Mouse (Mus musculus) liver, embryonic 11.5 days (tissue): ENCODE results near the gene Tph1. TPM values are rescaled to one million over a fixed set of nuclear protein-coding genes. Genes with fewer than 3 reads are reported as not detected.
"Not testable (repeated sequence)": the region's sequence is repeated elsewhere in the genome, so short reads cannot be mapped to it uniquely, and the experiment has no call there.

Source experiments
- ATAC-seq: fragments of 200-750 bp; cut with Nextera tagmentation; replicated peaks from 2 replicates; pipeline ENCODE4 v1.8.0; 2017; ENCODE audit warnings: moderate number of reproducible peaks, mild to moderate bottlenecking, moderate TSS enrichment, moderate library complexity; ENCODE audit not compliant: low FRiP score
- DNase-seq: peaks from one replicate; pipeline ENCODE4 v3.0.0-alpha.2; 2017; ENCODE audit warnings: low spot score
- H3K27ac ChIP-seq: fragments of 300-500 bp; sonication (generic); 2 replicates; pipeline ENCODE4 v1.5.1; 2014; ENCODE audit warnings: mild to moderate bottlenecking, low read depth, low read length, control low read depth
- H3K27me3 ChIP-seq: fragments of 300-500 bp; sonication (generic); replicated peaks from 2 replicates; pipeline ENCODE4 v1.6.1; 2014; ENCODE audit warnings: low read length, mixed read lengths; ENCODE audit not compliant: control insufficient read depth, insufficient read depth
- H3K36me3 ChIP-seq: fragments of 300-500 bp; sonication (generic); 2 replicates; pipeline ENCODE4 v1.6.1; 2014; ENCODE audit warnings: mild to moderate bottlenecking, low read length, moderate library complexity, mixed read lengths; ENCODE audit not compliant: control insufficient read depth, insufficient read depth
- H3K4me1 ChIP-seq: fragments of 300-500 bp; sonication (generic); replicated peaks from 2 replicates; pipeline ENCODE4 v1.6.1; 2014; ENCODE audit warnings: low read length, mixed read lengths; ENCODE audit not compliant: control insufficient read depth, insufficient read depth
- H3K4me2 ChIP-seq: fragments of 300-500 bp; sonication (generic); 2 replicates; pipeline ENCODE4 v1.6.1; 2014; ENCODE audit warnings: mild to moderate bottlenecking, control low read depth, moderate library complexity
- H3K4me3 ChIP-seq: fragments of 300-500 bp; sonication (generic); 2 replicates; pipeline ENCODE4 v1.5.1; 2014; ENCODE audit warnings: low read depth, low read length, control low read depth
- H3K9ac ChIP-seq: fragments of 300-500 bp; sonication (generic); 2 replicates; pipeline ENCODE4 v1.6.1; 2014; ENCODE audit warnings: low read depth, low read length, control low read depth
- H3K9me3 ChIP-seq: fragments of 300-500 bp; sonication (generic); 2 replicates; pipeline ENCODE4 v1.6.1; 2016; ENCODE audit warnings: low read length, inconsistent platforms, mixed read lengths; ENCODE audit not compliant: control insufficient read depth
- WGBS: fragments of 180-500 bp; shearing (Covaris S2); extraction: QIAGEN DNeasy Blood & Tissue Kit; methylation state at CpG from one replicate; pipeline ENCODE4 v1.1.7; 2014; 5-methylcytosine and 5-hydroxymethylcytosine counted together
- polyA plus RNA-seq: library from polyadenylated mRNA; unstranded; fragments of >200 nt; fragmentation: Nextera tagmentation; extraction: Ambion mirVana; gene quantifications from 2 replicates; pipeline ENCODE4 v1.2.1, GENCODE M21; 2014

The Tph1 gene
- polyA plus RNA-seq, 1 experiment from 2014 or later = 0.11 TPM

GRCm38 (mm10) chr7:46667256-46667655 is 5.1 kb downstream of the Tph1 start:
- Histone ChIP-seq H3K9me3 (no peaks in the 10 kb centered on the region), H3K36me3 (no peaks in the 10 kb centered on the region), H3K27me3 (peaks cover 26% of the 10 kb centered on the region), H3K4me1 (no peaks in the 10 kb centered on the region; the same call in 1 of the 2 replicates), H3K9ac (no peak overlapping the region), H3K27ac (no peak overlapping the region), H3K4me2 (peak overlapping the region; percentile 28), H3K4me3 (no peak overlapping the region)
- 3% methylated on average over 21 of the region's 21 CpGs for WGBS
- ATAC-seq (peak; percentile 51; the same call in 1 of the 2 replicates), DNase-seq (peak; percentile 43)

- ATAC-seq = no peak
- peak; percentile 41 for DNase-seq
- H3K9ac ChIP-seq = no peak overlapping the region
These were observed 7.1 kb downstream of the Tph1 start for GRCm38 (mm10) chr7:46665236-46665635.

DNA sequence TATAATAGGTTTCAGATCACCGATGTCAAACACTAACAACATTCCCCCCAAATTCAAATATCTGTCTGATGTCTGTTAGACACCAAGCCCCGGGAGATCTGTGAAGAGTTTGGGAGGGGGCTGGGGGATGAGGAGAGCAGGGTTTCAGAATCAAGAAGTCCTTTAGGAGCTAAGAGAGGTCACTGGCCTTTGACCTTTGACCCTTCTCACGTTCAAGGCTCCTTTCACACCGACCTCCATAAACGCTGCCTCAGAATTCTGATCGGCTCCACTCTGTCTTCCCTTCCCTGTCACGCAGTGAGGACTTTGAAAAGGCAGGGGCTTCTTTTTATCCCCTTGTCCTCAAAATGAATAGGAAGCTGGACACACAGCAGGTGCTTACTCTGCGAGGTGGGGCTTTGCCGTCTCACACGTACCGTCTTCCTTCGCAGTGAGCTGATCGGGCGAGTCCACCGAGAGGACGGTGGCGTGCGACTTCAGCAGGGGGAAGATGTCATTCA is 10.7 kb downstream of the Tph1 start:
- H3K4me1 ChIP-seq = no peaks in the 10 kb centered on the region
- no peak for DNase-seq
- no peak overlapping the region for H3K9ac ChIP-seq
- H3K27me3 ChIP-seq = peaks cover 11% of the 10 kb centered on the region
- WGBS = 68% methylated on average over 18 of the region's 18 CpGs
- H3K4me2 ChIP-seq = no peak overlapping the region
- H3K36me3 ChIP-seq = no peaks in the 10 kb centered on the region
- ATAC-seq = no peak
- no peak overlapping the region for H3K27ac ChIP-seq
- H3K9me3 ChIP-seq = no peaks in the 10 kb centered on the region
- no peak overlapping the region for H3K4me3 ChIP-seq

More at GRCm38 (mm10) chr7:46665236-46665635, 7.1 kb downstream of the Tph1 start:
- Histone ChIP-seq H3K4me2 (no peak overlapping the region), H3K9me3 (no peaks in the 10 kb centered on the region), H3K4me1 (no peaks in the 10 kb centered on the region; the same call in 1 of the 2 replicates), H3K27ac (no peak overlapping the region), H3K4me3 (no peak overlapping the region), H3K27me3 (peaks cover 26% of the 10 kb centered on the region), H3K36me3 (no peaks in the 10 kb centered on the region)
- 34% methylated on average over 9 of the region's 9 CpGs for WGBS

GRCm38 (mm10) chr7:46652279-46652678 is 20.1 kb downstream of the Tph1 start:
- H3K27ac ChIP-seq = no peak overlapping the region
- ATAC-seq (no peak), DNase-seq (no peak)
- no peak overlapping the region for H3K4me2 ChIP-seq
- H3K4me3 ChIP-seq = no peak overlapping the region
- H3K36me3 ChIP-seq = no peaks in the 10 kb centered on the region
- H3K9me3 ChIP-seq = no peaks in the 10 kb centered on the region
- WGBS = 43% methylated on average over 2 of the region's 2 CpGs
- no peaks in the 10 kb centered on the region; the same call in 1 of the 2 replicates for H3K27me3 ChIP-seq
- H3K9ac ChIP-seq = no peak overlapping the region
- no peaks in the 10 kb centered on the region for H3K4me1 ChIP-seq

GRCm38 (mm10) chr7:46650231-46650630 is 22.1 kb downstream of the Tph1 start:
- ATAC-seq, H3K9ac ChIP-seq, H3K36me3 ChIP-seq, H3K4me1 ChIP-seq, H3K4me2 ChIP-seq, DNase-seq, H3K27me3 ChIP-seq, H3K27ac ChIP-seq, H3K9me3 ChIP-seq, H3K4me3 ChIP-seq: not testable (repeated sequence)
- 46% methylated on average over 5 of the region's 5 CpGs for WGBS

DNA sequence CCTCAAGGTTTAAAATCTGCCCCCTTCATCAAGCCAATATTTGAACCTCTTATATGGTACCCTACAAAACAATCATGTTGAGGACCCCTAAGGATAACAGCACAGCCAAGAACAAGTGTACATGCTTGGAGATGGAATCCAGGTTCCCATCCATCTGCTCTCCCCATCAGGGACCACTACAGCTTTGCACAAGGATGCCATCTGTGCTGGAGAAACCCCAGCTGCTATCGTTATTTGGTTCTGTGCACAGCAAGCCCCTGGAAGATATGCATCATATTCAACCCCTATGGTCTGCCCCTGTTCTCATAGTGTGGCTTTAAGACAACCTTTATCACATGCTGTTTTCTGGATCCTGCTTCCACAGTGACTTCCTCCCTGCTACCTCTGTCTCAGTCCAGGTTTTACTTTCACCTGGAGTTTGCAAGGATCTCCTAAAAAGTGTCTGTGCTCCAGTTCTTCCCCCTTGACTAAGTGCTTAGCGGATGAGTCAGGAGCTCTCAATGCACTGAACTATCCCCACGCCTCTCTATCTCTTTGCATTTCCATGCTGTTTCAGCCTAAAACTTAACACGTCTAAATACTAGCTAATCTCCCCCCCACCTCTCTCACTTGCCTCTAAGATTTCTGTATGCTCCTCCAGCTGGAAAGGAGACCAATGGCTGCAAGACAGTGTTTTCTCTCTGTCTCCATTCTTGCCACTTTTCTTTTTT is 23.8 kb downstream of the Tph1 start:
- DNase-seq (no peak), ATAC-seq (no peak)
- no peak overlapping the region for H3K4me2 ChIP-seq
- 0 out of 2 replicates have a peak, but pooled peaks cover under 1% of the 10 kb centered on the region for H3K27me3 ChIP-seq
- H3K4me1 ChIP-seq = no peaks in the 10 kb centered on the region
- 63% methylated on average over 4 of the region's 4 CpGs for WGBS
- H3K9me3 ChIP-seq = no peaks in the 10 kb centered on the region
- no peak overlapping the region for H3K9ac ChIP-seq
- H3K27ac ChIP-seq = no peak overlapping the region
- H3K4me3 ChIP-seq = no peak overlapping the region
- H3K36me3 ChIP-seq = no peaks in the 10 kb centered on the region

GRCm38 (mm10) chr7:46643172-46643571 is 29.2 kb downstream of the Tph1 start:
- Histone ChIP-seq H3K9ac (no peak overlapping the region), H3K4me2 (no peak overlapping the region), H3K36me3 (no peaks in the 10 kb centered on the region), H3K9me3 (no peaks in the 10 kb centered on the region), H3K4me3 (no peak overlapping the region), H3K27me3 (peaks cover 2% of the 10 kb centered on the region; the same call in 1 of the 2 replicates), H3K27ac (no peak overlapping the region), H3K4me1 (0 out of 2 replicates have a peak, but pooled peaks cover 4% of the 10 kb centered on the region)
- WGBS = 58% methylated on average over 1 of the region's 1 CpGs
- ATAC-seq (no peak), DNase-seq (no peak)

DNA sequence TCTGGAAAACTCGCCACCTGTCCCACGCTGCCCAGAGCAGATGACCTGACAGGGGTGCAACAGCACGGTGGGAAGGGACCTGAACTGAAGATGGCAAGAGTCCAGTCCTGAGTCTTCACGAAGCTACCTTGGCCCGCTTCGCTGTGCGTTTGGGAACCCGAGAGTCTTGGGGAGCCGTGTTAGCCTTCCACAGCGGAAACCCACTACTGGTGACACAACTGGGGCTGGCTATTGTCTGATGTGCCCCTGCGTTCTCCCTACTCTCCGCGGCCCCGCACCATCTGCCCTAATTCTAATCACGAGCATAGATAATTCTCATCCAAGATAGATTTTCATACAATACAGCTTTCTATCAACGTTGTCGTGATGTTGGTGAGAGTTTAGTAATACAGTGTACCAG is 32.3 kb downstream of the Tph1 start:
- no peak; the same call in 1 of the 2 replicates for ATAC-seq
- no peaks in the 10 kb centered on the region for H3K36me3 ChIP-seq
- no peak for DNase-seq
- no peaks in the 10 kb centered on the region for H3K9me3 ChIP-seq
- peak overlapping the region; percentile 68 for H3K4me3 ChIP-seq
- no peak overlapping the region for H3K9ac ChIP-seq
- H3K4me1 ChIP-seq = 0 out of 2 replicates have a peak, but pooled peaks cover 4% of the 10 kb centered on the region
- 21% methylated on average over 17 of the region's 17 CpGs for WGBS
- peaks cover 2% of the 10 kb centered on the region; the same call in 1 of the 2 replicates for H3K27me3 ChIP-seq
- no peak overlapping the region for H3K27ac ChIP-seq
- peak overlapping the region; percentile 85 for H3K4me2 ChIP-seq

- peak; percentile 89 for DNase-seq
- H3K9me3 ChIP-seq = no peaks in the 10 kb centered on the region
- H3K9ac ChIP-seq = peak within 1 kb of the TSS; percentile 72
- no peaks in the 10 kb centered on the region for H3K36me3 ChIP-seq
- H3K27me3 ChIP-seq = peaks cover 2% of the 10 kb centered on the region; the same call in 1 of the 2 replicates
- H3K27ac ChIP-seq = 0 out of 2 replicates have a peak within 1 kb of the TSS, but pooled peaks have one; percentile 2
- H3K4me2 ChIP-seq = peak within 1 kb of the TSS; percentile 85
- peak; percentile 97 for ATAC-seq
- peak within 1 kb of the TSS; percentile 68 for H3K4me3 ChIP-seq
- WGBS = under 1% methylated on average over 30 of the region's 30 CpGs
- 0 out of 2 replicates have a peak, but pooled peaks cover 4% of the 10 kb centered on the region for H3K4me1 ChIP-seq
These were observed 32.7 kb downstream of the Tph1 start, which contains the start of gene Sergef for GRCm38 (mm10) chr7:46639692-46640031. Sergef (minus strand) TSS chr7:46639807.
